Mouse (Mus musculus): ENCODE results near the gene Ghrl.

- TF ChIP-seq CTCF (IDR thresholded peaks at IDR 0.05; ENCODE audit: control insufficient read depth, insufficient read depth, insufficient read length), result no peak
- TF ChIP-seq USF1 (IDR thresholded peaks at IDR 0.05; ENCODE audit: low read depth), result no peak
- TF ChIP-seq MYOD1 (IDR thresholded peaks at IDR 0.05; ENCODE audit: control insufficient read depth, insufficient read length, low read depth), result no peak
- no peak for TF ChIP-seq MYOG (IDR thresholded peaks at IDR 0.05; ENCODE audit: control insufficient read depth, extremely low read depth, insufficient read length)
These were observed 33.0 kb downstream of the Ghrl start for GRCm38 (mm10) chr6:113686551-113687125.

Data from C2C12 (cell line).